Mouse (Mus musculus): ENCODE data around the gene Nop58.
"Not testable (repeated sequence)": the region's sequence is repeated elsewhere in the genome, so short reads cannot be mapped to it uniquely, and the experiment has no call there.

Nop58 gene

DNA sequence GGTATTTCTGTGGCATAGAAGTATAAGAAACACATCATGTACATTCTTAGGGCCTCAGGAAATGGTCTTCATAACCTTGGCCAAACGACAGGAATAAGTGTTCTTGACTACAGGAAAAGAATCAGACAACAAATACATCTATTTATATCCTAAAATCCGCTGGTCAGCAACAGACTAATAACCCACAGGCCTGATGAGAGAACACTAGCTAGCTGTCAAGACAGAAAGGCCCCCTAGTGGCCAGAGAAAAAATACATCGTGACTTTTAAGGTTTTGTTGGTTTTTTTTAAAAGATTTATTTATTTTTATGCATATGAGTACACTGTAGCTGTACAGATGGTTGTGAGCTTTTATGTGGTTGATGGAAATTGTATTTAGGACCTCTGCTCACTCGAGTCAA, 35.1 kb downstream of the Nop58 start:
- DNase-seq (ENCODE audit: extremely low spot score, low spot score), result no peak

- no peak for DNase-seq (ENCODE audit: extremely low spot score, low spot score)
Observed at GRCm38 (mm10) chr1:59725661-59726060, 40.9 kb downstream of the Nop58 start.

- DNase-seq (ENCODE audit: extremely low spot score, low spot score), result no peak
Observed at GRCm38 (mm10) chr1:59730106-59730505, 45.3 kb downstream of the Nop58 start.

DNA sequence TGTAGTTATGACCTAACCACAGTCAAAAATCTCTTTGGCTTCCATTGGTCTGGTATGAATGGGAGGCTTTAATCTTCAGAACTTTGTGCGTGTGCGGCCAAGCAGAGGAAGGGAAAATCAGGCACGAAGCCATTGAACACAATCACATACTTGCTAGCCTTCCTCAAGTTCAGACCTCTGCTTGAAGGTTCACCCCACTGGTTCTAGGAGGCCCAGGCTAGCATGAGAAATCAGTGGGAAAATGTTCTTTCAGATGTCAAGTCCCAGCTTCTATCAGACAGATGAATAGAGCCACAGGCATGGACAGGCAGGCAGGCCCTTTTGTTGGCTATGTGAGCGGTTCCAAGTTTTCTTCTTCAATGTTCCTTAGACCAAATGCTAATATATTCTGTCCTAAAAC, 46.0 kb downstream of the Nop58 start:
- no peak for DNase-seq (ENCODE audit: extremely low spot score, low spot score)

GRCm38 (mm10) chr1:59734076-59734475, 49.3 kb downstream of the Nop58 start:
- DNase-seq (ENCODE audit: extremely low spot score, low spot score), result no peak

GRCm38 (mm10) chr1:59738768-59739414, 54.1 kb downstream of the Nop58 start:
- DNase-seq (ENCODE audit: extremely low spot score, low spot score), result no peak

DNA sequence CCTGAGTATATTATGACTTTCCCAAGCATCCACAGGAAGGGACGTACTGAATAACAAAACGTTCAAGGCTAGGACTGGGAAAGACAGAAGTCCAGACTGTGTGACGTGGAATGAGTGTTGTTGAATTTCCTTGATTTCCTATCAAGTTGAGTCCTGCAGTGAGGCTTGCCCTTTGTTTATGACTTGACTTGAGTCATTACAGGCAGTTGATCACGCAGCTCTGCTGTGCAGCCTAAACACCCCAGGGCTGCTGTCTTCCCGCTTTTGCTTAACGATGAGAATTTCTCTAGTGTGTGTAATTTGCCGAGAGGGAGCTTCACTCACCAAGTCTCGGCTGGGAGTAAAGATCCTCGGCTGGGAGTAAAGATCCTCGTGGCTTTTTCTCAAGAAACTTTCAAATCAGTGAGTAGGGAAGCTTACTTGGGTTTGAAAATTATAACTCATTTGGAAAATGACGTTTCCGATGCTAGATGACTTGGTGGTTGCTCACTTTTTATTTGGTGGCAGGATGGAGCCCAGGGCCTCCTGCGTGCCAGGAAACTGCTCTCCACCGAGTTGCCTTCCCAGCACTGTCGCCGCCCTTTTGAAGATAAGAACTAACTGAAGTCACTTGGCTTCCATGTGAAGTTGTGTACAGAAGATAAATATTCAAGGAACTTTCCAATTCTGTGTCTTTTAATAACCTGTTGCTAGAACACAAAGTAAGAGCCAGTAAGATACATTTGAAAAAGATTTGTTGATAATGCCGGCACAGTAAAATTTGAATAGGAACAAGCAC, 55.0 kb downstream of the Nop58 start:
- no peak for DNase-seq (ENCODE audit: extremely low spot score, low spot score)

- DNase-seq (ENCODE audit: extremely low spot score, low spot score), result no peak
Observed at GRCm38 (mm10) chr1:59749047-59749446, 64.3 kb downstream of the Nop58 start.

GRCm38 (mm10) chr1:59749724-59750123, 65.0 kb downstream of the Nop58 start:
- not testable (repeated sequence) for DNase-seq (ENCODE audit: extremely low spot score, low spot score)

GRCm38 (mm10) chr1:59755298-59755697, 70.5 kb downstream of the Nop58 start:
- no peak for DNase-seq (ENCODE audit: extremely low spot score, low spot score)

- DNase-seq (ENCODE audit: extremely low spot score, low spot score), result no peak
Observed at GRCm38 (mm10) chr1:59758325-59758724, 73.6 kb downstream of the Nop58 start.

DNA sequence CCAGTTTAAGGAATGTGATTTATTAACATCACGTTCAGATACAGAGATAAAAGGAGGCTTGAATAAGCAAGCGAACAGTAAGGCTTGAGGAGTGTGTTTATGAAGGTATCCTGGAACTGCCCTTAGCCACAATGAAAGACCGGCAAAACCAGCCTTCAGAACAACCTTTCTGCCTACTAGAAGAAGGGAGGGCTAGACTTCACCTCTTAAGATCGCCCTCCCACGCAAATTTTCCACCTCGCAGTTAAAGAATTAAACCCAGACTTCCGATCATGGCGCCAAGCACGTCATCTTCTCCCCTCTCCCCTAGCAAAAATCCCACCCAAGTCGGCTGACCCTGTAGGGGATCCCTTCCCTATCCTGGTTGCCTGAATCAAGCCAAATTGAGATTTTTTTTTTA, 77.4 kb downstream of the Nop58 start:
- no peak for DNase-seq (ENCODE audit: extremely low spot score, low spot score)

DNA sequence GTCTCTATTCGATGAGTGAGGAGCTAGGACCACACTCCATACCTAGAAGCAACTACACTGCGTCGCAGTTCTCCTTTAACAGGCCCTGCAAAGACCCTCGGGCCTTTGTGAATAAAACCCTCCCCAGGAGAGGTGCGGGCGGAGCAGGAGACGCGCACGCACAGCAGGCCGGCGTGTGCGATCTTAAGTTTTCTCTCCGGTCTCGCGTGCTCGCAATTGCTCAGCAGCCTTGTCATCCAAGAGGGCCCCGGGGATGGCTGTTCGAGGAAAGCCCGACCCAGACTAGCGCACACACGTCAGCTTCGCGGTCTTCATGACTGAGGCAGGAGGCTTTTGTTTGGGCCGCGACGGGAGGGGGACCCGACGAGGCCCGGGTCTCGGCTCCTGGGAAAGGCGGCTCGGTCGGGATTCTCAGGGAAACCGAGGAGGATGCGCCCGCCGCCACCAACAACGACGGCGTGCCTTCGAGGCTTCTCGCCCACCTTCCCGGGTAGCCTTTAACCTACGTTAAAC, 77.9 kb downstream of the Nop58 start:
- DNase-seq (ENCODE audit: extremely low spot score, low spot score), result no peak

DNA sequence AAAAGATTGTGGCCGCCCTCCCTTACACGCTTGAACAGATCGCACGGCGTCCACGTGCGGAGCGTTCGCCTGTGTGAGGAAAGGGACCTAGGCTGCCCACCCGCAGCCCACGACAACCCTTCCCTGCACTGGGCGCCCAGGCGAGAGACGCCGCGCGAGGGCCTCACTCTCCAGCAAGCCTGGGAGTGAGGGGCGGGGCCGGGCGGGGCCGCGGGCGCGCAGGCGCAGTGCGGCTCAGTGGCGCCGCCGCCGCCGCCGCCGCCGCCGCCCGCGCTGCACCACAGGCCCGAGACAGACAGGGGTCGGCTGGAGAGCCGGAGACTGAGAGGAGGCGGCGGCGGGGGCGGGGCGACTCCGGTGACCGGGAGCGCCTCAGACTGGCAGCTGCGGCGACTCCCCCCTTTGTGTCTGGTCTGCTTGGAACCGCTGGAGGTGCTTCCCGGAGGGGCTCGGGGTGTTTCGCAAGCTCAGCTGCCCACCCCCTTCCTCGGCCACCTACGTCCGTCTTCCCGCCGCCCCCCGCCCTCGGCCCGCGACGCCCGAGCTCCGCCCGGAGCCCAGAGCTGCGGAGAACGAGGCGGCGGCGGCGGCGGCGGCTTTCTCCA, 78.5 kb downstream of the Nop58 start, which contains the start of gene Bmpr2:
Bmpr2 (plus strand) TSS at position 237 of the 605 bp plus-strand sequence.
- DNase-seq (ENCODE audit: extremely low spot score, low spot score), result peak; percentile 90

- DNase-seq (ENCODE audit: extremely low spot score, low spot score), result peak; percentile 82
Observed at GRCm38 (mm10) chr1:59763781-59764251, 79.0 kb downstream of the Nop58 start.

- DNase-seq (ENCODE audit: extremely low spot score, low spot score), result peak; percentile 75
Observed at GRCm38 (mm10) chr1:59764407-59764971, 79.7 kb downstream of the Nop58 start.

GRCm38 (mm10) chr1:59765279-59765678, 80.5 kb downstream of the Nop58 start:
- DNase-seq (ENCODE audit: extremely low spot score, low spot score), result no peak

DNA sequence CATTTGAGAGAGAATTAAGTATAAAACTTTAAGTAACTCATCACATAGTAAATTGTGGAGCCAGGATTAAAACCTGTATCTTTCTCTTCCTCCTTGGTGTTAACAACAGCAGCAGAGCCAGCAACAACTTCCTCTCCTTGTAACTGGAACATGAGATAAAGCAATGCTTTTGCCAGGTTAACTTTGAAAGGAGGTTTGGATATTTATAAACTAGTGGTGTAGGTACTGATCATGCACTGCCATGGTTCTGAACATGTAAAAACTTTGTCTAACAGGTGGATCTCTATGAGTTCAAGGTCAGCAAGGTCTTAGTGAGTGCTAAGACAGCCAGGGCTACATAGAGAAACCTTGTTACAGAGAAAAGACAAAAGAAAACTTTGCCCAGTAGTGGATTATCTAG, 81.9 kb downstream of the Nop58 start:
- no peak for DNase-seq (ENCODE audit: extremely low spot score, low spot score)

Data from neural tube, embryonic 10.5 days (tissue).